Mouse (Mus musculus): ENCODE results near the gene Akt2.

The Akt2 gene

GRCm38 (mm10) chr7:27591266-27592216 lies at the start of gene Akt2:
Akt2 (plus strand) TSS chr7:27591552.
- ChIA-PET POLR2A (interaction anchor here (0.5 to 11.6 kb wide), 76 partner anchors 9 to 753 kb away, joined by 3 to 151 read pairs (median 4); partner anchors contain the start of genes 2310022A10Rik (in 2 of the 4), Pld3 (in 2 of the 4), Sertad1 (in 2 of the 4) and Zfp607b (in 2 of the 4)), CTCF (interaction anchor here (0.6 to 1.7 kb wide), 13 partner anchors 15 to 812 kb away, joined by 3 to 6 read pairs (median 4); partner anchors contain the start of gene Ttc9b (in 1 of the 4))

- CTCF ChIA-PET, result interaction anchor here in 3 of 4 experiments (0.5 to 2.3 kb wide), 7 partner anchors 15 to 67 kb away, joined by 3 to 15 read pairs (median 4); no protein-coding TSS in a partner anchor
- POLR2A ChIA-PET, result interaction anchor here (0.6 to 2.6 kb wide), 21 partner anchors 10 to 319 kb away, joined by 3 to 17 read pairs (median 5); partner anchors contain the start of genes 2310022A10Rik (in 1 of the 4), Akt2 (in 1 of the 4) and Pld3 (in 1 of the 4)
Observed at GRCm38 (mm10) chr7:27541922-27542321, 49.4 kb upstream of the Akt2 start.

- ChIA-PET CTCF (interaction anchor here (0.5 to 2.3 kb wide), 11 partner anchors 11 to 103 kb away, joined by 3 to 15 read pairs (median 3); partner anchors contain the start of genes 2310022A10Rik (in 1 of the 4) and Pld3 (in 1 of the 4)), POLR2A (interaction anchor here (0.6 to 2.6 kb wide), 30 partner anchors 10 to 318 kb away, joined by 3 to 17 read pairs (median 4); partner anchors contain the start of genes 2310022A10Rik (in 2 of the 4), Akt2 (in 2 of the 4) and Pld3 (in 2 of the 4))
Observed at GRCm38 (mm10) chr7:27542392-27543033, 48.8 kb upstream of the Akt2 start.

- ChIA-PET POLR2A (interaction anchor here in 3 of 4 experiments (0.6 to 2.6 kb wide), 25 partner anchors 9 to 318 kb away, joined by 3 to 17 read pairs (median 5); partner anchors contain the start of genes 2310022A10Rik (in 2 of the 3), Akt2 (in 2 of the 3) and Pld3 (in 2 of the 3)), CTCF (interaction anchor here in 3 of 4 experiments (0.6 to 2.3 kb wide), 9 partner anchors 10 to 103 kb away, joined by 3 to 15 read pairs (median 4); partner anchors contain the start of genes 2310022A10Rik (in 1 of the 3) and Pld3 (in 1 of the 3))
Observed at GRCm38 (mm10) chr7:27543065-27543464, 48.3 kb upstream of the Akt2 start.

- ChIA-PET CTCF (interaction anchor here in 3 of 4 experiments (0.8 to 1.7 kb wide), 4 partner anchors 17 to 59 kb away, joined by 3 to 10 read pairs (median 4); no protein-coding TSS in a partner anchor), POLR2A (interaction anchor here in 3 of 4 experiments (0.6 to 1.4 kb wide), 6 partner anchors 10 to 106 kb away, joined by 3 to 9 read pairs (median 4); partner anchors contain the start of genes 2310022A10Rik (in 1 of the 3) and Pld3 (in 1 of the 3))
Observed at GRCm38 (mm10) chr7:27543851-27544250, 47.5 kb upstream of the Akt2 start.

- POLR2A ChIA-PET, result interaction anchor here in 3 of 4 experiments (0.6 to 1.5 kb wide), 10 partner anchors 21 to 571 kb away, joined by 3 to 5 read pairs (median 3); no protein-coding TSS in a partner anchor
- CTCF ChIA-PET, result interaction anchor here in 2 of 4 experiments (0.9 to 1.4 kb wide), 4 partner anchors 18 to 148 kb away, joined by 3 to 5 read pairs (median 3); no protein-coding TSS in a partner anchor
Observed at GRCm38 (mm10) chr7:27544675-27545370, 46.5 kb upstream of the Akt2 start.

GRCm38 (mm10) chr7:27549597-27549996 lies 41.8 kb upstream of the Akt2 start:
- POLR2A ChIA-PET, result interaction anchor here in 3 of 4 experiments (0.6 to 3.7 kb wide), 30 partner anchors 10 to 832 kb away, joined by 3 to 16 read pairs (median 3); partner anchors contain the start of genes Sertad1 (in 2 of the 3), Akt2 (in 1 of the 3), Ltbp4 (in 1 of the 3) and Rab4b (in 1 of the 3)

GRCm38 (mm10) chr7:27552070-27552469 lies 39.3 kb upstream of the Akt2 start:
- ChIA-PET CTCF (interaction anchor here in 2 of 4 experiments (1.0 to 1.5 kb wide), 2 partner anchors 25 to 267 kb away, joined by 3 to 4 read pairs; no protein-coding TSS in a partner anchor), POLR2A (interaction anchor here (0.6 to 3.2 kb wide), 12 partner anchors 8 to 65 kb away, joined by 3 to 13 read pairs (median 4); partner anchors contain the start of genes Akt2 (in 1 of the 4) and Sertad1 (in 1 of the 4))

More at GRCm38 (mm10) chr7:27549597-27549996, 41.8 kb upstream of the Akt2 start:
- CTCF ChIA-PET, result interaction anchor here (0.6 to 1.3 kb wide), 7 partner anchors 23 to 75 kb away, joined by 3 to 5 read pairs (median 3); no protein-coding TSS in a partner anchor

GRCm38 (mm10) chr7:27552931-27553513 lies 38.3 kb upstream of the Akt2 start, which contains the start of the genes Pld3 and 2310022A10Rik:
Pld3 (minus strand) TSS chr7:27553218.
2310022A10Rik (plus strand) TSS chr7:27553233.
- ChIA-PET POLR2A (interaction anchor here in 3 of 4 experiments (0.6 to 2.6 kb wide), 27 partner anchors 7 to 78 kb away, joined by 3 to 11 read pairs (median 4); partner anchors contain the start of gene Sertad1 (in 1 of the 3)), CTCF (interaction anchor here in 2 of 4 experiments (1.0 to 1.2 kb wide), 4 partner anchors 10 to 147 kb away, joined by 3 read pairs; no protein-coding TSS in a partner anchor)

- ChIA-PET POLR2A (interaction anchor here (0.6 to 5.3 kb wide), 22 partner anchors 8 to 649 kb away, joined by 3 to 41 read pairs (median 4); partner anchors contain the start of gene Akt2 (in 1 of the 4)), CTCF (interaction anchor here in 2 of 4 experiments (0.6 to 2.2 kb wide), 3 partner anchors 34 to 272 kb away, joined by 3 to 6 read pairs (median 4); no protein-coding TSS in a partner anchor)
Observed at GRCm38 (mm10) chr7:27560291-27560887, 31.0 kb upstream of the Akt2 start.

- ChIA-PET CTCF (interaction anchor here in 2 of 4 experiments (0.8 to 2.2 kb wide), 2 partner anchors 34 to 35 kb away, joined by 3 to 6 read pairs; no protein-coding TSS in a partner anchor), POLR2A (interaction anchor here in 3 of 4 experiments (0.5 to 5.3 kb wide), 16 partner anchors 8 to 587 kb away, joined by 3 to 41 read pairs (median 5); partner anchors contain the start of gene Akt2 (in 1 of the 3))
Observed at GRCm38 (mm10) chr7:27560978-27561377, 30.4 kb upstream of the Akt2 start.

- ChIA-PET POLR2A (interaction anchor here (0.5 to 9.3 kb wide), 36 partner anchors 8 to 374 kb away, joined by 3 to 151 read pairs (median 4); partner anchors contain the start of genes Sertad1 (in 2 of the 4), Akt2 (in 1 of the 4), BC024978 (in 1 of the 4) and Snrpa (in 1 of the 4)), CTCF (interaction anchor here (0.7 to 1.3 kb wide), 6 partner anchors 18 to 285 kb away, joined by 3 to 4 read pairs (median 3); no protein-coding TSS in a partner anchor)
Observed at GRCm38 (mm10) chr7:27569580-27570224, 21.6 kb upstream of the Akt2 start.

- POLR2A ChIA-PET, result interaction anchor here in 3 of 4 experiments (0.5 to 9.3 kb wide), 40 partner anchors 9 to 393 kb away, joined by 3 to 151 read pairs (median 4); partner anchors contain the start of genes Akt2 (in 2 of the 3), BC024978 (in 1 of the 3), Map3k10 (in 1 of the 3) and Rab4b (in 1 of the 3)
- CTCF ChIA-PET, result interaction anchor here in 3 of 4 experiments (0.5 to 1.4 kb wide), 6 partner anchors 9 to 73 kb away, joined by 3 to 10 read pairs (median 4); no protein-coding TSS in a partner anchor
Observed at GRCm38 (mm10) chr7:27572133-27572532, 19.2 kb upstream of the Akt2 start.

Measured in embryonic stem cell, embryonic (primary cell).